Mouse (Mus musculus): ENCODE results near the gene Fam102b. TPM values are rescaled to one million over a fixed set of nuclear protein-coding genes. Genes with fewer than 3 reads are reported as not detected.

Fam102b gene
- polyA plus RNA-seq (2012; rRNA removed) = 1.0 and 3.0 TPM in 2 replicates

GRCm38 (mm10) chr3:109027515-109027987, at the start of gene Fam102b:
Fam102b (minus strand) TSS chr3:109027607.
- Histone ChIP-seq H3K4me1 (ENCODE audit: control insufficient read depth, insufficient read depth, insufficient read length, low read length) (peaks cover 12% of the 10 kb centered on the region; the same call in 1 of the 2 replicates), H3K27ac (ENCODE audit: insufficient read depth, low read depth, low read length) (peak within 1 kb of the TSS; percentile 38), H3K27me3 (ENCODE audit: control insufficient read depth, insufficient read depth, low read length) (no peaks in the 10 kb centered on the region; the same call in 1 of the 2 replicates), H3K4me3 (ENCODE audit: low read depth, low read length) (peak within 1 kb of the TSS; percentile 79), H3K36me3 (ENCODE audit: control insufficient read depth, insufficient read depth, low read length) (no peaks in the 10 kb centered on the region)
- TF ChIP-seq POLR2A (IDR thresholded peaks at IDR 0.05; ENCODE audit: low read depth, low read length) (peak; percentile 71), CTCF (IDR thresholded peaks at IDR 0.05; ENCODE audit: extremely low read depth, insufficient read length, insufficient replicate concordance, low read depth, low read length) (peak; percentile 64)
- WGBS = under 1% methylated on average over 54 of the region's 54 CpGs

GRCm38 (mm10) chr3:109062989-109063388, 35.6 kb upstream of the Fam102b start:
- H3K27ac ChIP-seq (ENCODE audit: insufficient read depth, low read depth, low read length) = no peak overlapping the region
- no peaks in the 10 kb centered on the region for H3K36me3 ChIP-seq (ENCODE audit: control insufficient read depth, insufficient read depth, low read length)
- WGBS = 1% methylated on average over 6 of the region's 6 CpGs
- no peaks in the 10 kb centered on the region; the same call in 1 of the 2 replicates for H3K27me3 ChIP-seq (ENCODE audit: control insufficient read depth, insufficient read depth, low read length)
- TF ChIP-seq POLR2A (IDR thresholded peaks at IDR 0.05; ENCODE audit: low read depth, low read length) (no peak), CTCF (IDR thresholded peaks at IDR 0.05; ENCODE audit: extremely low read depth, insufficient read length, insufficient replicate concordance, low read depth, low read length) (no peak)
- no peak overlapping the region for H3K4me3 ChIP-seq (ENCODE audit: low read depth, low read length)
- H3K4me1 ChIP-seq (ENCODE audit: control insufficient read depth, insufficient read depth, insufficient read length, low read length) = no peaks in the 10 kb centered on the region

- H3K4me1 ChIP-seq (ENCODE audit: control insufficient read depth, insufficient read depth, insufficient read length, low read length) = no peaks in the 10 kb centered on the region
- 67% methylated on average over 7 of the region's 7 CpGs for WGBS
- no peak for TF ChIP-seq CTCF (IDR thresholded peaks at IDR 0.05; ENCODE audit: extremely low read depth, insufficient read length, insufficient replicate concordance, low read depth, low read length)
Measured at GRCm38 (mm10) chr3:109062391-109062790, 35.0 kb upstream of the Fam102b start.

GRCm38 (mm10) chr3:109059903-109060302, 32.5 kb upstream of the Fam102b start:
- TF ChIP-seq POLR2A (IDR thresholded peaks at IDR 0.05; ENCODE audit: low read depth, low read length) = no peak
- no peak for TF ChIP-seq CTCF (IDR thresholded peaks at IDR 0.05; ENCODE audit: extremely low read depth, insufficient read length, insufficient replicate concordance, low read depth, low read length)
- 58% methylated on average over 8 of the region's 8 CpGs for WGBS
- Histone ChIP-seq H3K27ac (ENCODE audit: insufficient read depth, low read depth, low read length) (no peak overlapping the region), H3K27me3 (ENCODE audit: control insufficient read depth, insufficient read depth, low read length) (no peaks in the 10 kb centered on the region; the same call in 1 of the 2 replicates), H3K36me3 (ENCODE audit: control insufficient read depth, insufficient read depth, low read length) (no peaks in the 10 kb centered on the region), H3K4me1 (ENCODE audit: control insufficient read depth, insufficient read depth, insufficient read length, low read length) (no peaks in the 10 kb centered on the region), H3K4me3 (ENCODE audit: low read depth, low read length) (no peak overlapping the region)

More at GRCm38 (mm10) chr3:109062391-109062790, 35.0 kb upstream of the Fam102b start:
- Histone ChIP-seq H3K27ac (ENCODE audit: insufficient read depth, low read depth, low read length) (no peak overlapping the region), H3K36me3 (ENCODE audit: control insufficient read depth, insufficient read depth, low read length) (no peaks in the 10 kb centered on the region), H3K27me3 (ENCODE audit: control insufficient read depth, insufficient read depth, low read length) (no peaks in the 10 kb centered on the region; the same call in 1 of the 2 replicates), H3K4me3 (ENCODE audit: low read depth, low read length) (no peak overlapping the region)

GRCm38 (mm10) chr3:109051946-109052331, 24.5 kb upstream of the Fam102b start:
- Histone ChIP-seq H3K4me3 (ENCODE audit: low read depth, low read length) (no peak overlapping the region), H3K36me3 (ENCODE audit: control insufficient read depth, insufficient read depth, low read length) (no peaks in the 10 kb centered on the region), H3K27ac (ENCODE audit: insufficient read depth, low read depth, low read length) (peak overlapping the region; percentile 23; the same call in 1 of the 2 replicates), H3K4me1 (ENCODE audit: control insufficient read depth, insufficient read depth, insufficient read length, low read length) (peaks cover 4% of the 10 kb centered on the region; the same call in 1 of the 2 replicates), H3K27me3 (ENCODE audit: control insufficient read depth, insufficient read depth, low read length) (no peaks in the 10 kb centered on the region)
- TF ChIP-seq CTCF (IDR thresholded peaks at IDR 0.05; ENCODE audit: extremely low read depth, insufficient read length, insufficient replicate concordance, low read depth, low read length) (no peak), POLR2A (IDR thresholded peaks at IDR 0.05; ENCODE audit: low read depth, low read length) (no peak)
- WGBS = 65% methylated on average over 6 of the region's 6 CpGs

- no peak for TF ChIP-seq POLR2A (IDR thresholded peaks at IDR 0.05; ENCODE audit: low read depth, low read length)
- peak; percentile 31; the same call in 1 of the 2 replicates for TF ChIP-seq CTCF (IDR thresholded peaks at IDR 0.05; ENCODE audit: extremely low read depth, insufficient read length, insufficient replicate concordance, low read depth, low read length)
- no peaks in the 10 kb centered on the region for H3K36me3 ChIP-seq (ENCODE audit: control insufficient read depth, insufficient read depth, low read length)
- 10% methylated on average over 11 of the region's 11 CpGs for WGBS
- peak overlapping the region; percentile 23 for H3K27ac ChIP-seq (ENCODE audit: insufficient read depth, low read depth, low read length)
- no peak overlapping the region for H3K4me3 ChIP-seq (ENCODE audit: low read depth, low read length)
- peaks cover 4% of the 10 kb centered on the region; the same call in 1 of the 2 replicates for H3K4me1 ChIP-seq (ENCODE audit: control insufficient read depth, insufficient read depth, insufficient read length, low read length)
- H3K27me3 ChIP-seq (ENCODE audit: control insufficient read depth, insufficient read depth, low read length) = no peaks in the 10 kb centered on the region
Measured at GRCm38 (mm10) chr3:109051056-109051945, 23.9 kb upstream of the Fam102b start.

- H3K4me1 ChIP-seq (ENCODE audit: control insufficient read depth, insufficient read depth, insufficient read length, low read length) = peaks cover 4% of the 10 kb centered on the region; the same call in 1 of the 2 replicates
- no peak overlapping the region for H3K27ac ChIP-seq (ENCODE audit: insufficient read depth, low read depth, low read length)
- 36% methylated on average over 6 of the region's 6 CpGs for WGBS
- H3K27me3 ChIP-seq (ENCODE audit: control insufficient read depth, insufficient read depth, low read length) = no peaks in the 10 kb centered on the region
- H3K4me3 ChIP-seq (ENCODE audit: low read depth, low read length) = no peak overlapping the region
- no peaks in the 10 kb centered on the region for H3K36me3 ChIP-seq (ENCODE audit: control insufficient read depth, insufficient read depth, low read length)
- TF ChIP-seq POLR2A (IDR thresholded peaks at IDR 0.05; ENCODE audit: low read depth, low read length) (no peak), CTCF (IDR thresholded peaks at IDR 0.05; ENCODE audit: extremely low read depth, insufficient read length, insufficient replicate concordance, low read depth, low read length) (0 out of 2 replicates have a peak, but pooled peaks have one; percentile 15)
Measured at GRCm38 (mm10) chr3:109047707-109048283, 20.4 kb upstream of the Fam102b start.

Data from small intestine, adult 2 months (tissue).